In the genomic region with DNA sequence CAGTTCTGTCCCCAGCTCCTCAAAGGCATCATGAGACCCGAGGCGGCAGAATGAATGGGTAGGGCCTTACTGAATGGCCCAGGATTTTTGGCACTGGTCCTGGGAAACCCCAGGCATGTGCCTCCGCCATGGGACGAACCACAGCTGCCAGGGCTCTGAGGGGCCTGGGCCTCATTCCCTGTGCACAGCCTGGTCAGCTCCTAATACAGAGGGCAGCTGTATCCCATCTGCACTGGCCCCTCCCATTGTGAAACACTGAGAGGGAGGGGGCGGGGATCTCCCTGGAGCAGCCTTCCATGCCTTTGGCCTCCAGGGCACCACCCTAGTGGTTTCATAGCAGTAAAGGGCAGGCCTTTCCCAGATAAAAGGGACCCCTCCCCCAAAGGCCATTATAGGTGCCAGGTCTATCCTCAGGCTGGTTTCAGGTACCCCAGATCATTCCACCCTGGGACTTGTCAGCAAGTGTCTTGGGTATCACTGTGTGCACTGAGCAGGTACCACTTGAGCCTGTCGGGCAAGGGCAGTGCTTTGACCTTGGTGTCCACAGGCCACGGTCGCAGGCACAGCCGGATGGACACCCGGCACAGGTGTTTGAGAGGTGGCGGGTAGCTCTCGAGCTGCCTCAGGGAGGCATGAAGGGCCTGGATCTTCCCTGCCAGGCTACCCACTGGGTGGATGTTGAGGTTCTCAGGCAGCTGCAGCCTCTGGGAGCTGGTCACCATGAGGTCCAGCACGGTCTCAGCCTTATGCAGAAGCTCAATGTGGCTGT, we compare ENCODE assay signal across 8 mouse cellular contexts. TPM values are rescaled to one million over a fixed set of nuclear protein-coding genes. Genes with fewer than 3 reads are reported as not detected.
DNase-seq lines count a peak whose midpoint lies in the region; ATAC-seq and TF ChIP-seq lines count a peak whose summit lies in the region.

No protein-coding gene starts in this region.

- no peak for TF ChIP-seq CTCF in CH12.LX (conservative IDR thresholded peaks at IDR 0.05 in 1 of 2, IDR thresholded peaks at IDR 0.05 in 1 of 2; ENCODE audit: low read depth in 2 of 2, low read length in 2 of 2)
- TF ChIP-seq CTCF in hindbrain, postnatal 0 days (IDR thresholded peaks at IDR 0.05; ENCODE audit: low read depth), result 0 out of 2 replicates have a peak, but pooled peaks have one; percentile 3

- intact Hi-C loops in gastrocnemius, postnatal 14 days (cut with DNase I; ENCODE audit: low total_unique reads), result no loop called here
- intact Hi-C loops in gastrocnemius, postnatal 36 days (cut with DNase I), result no loop called here

- H3K27me3 ChIP-seq in CH12.LX (replicated peaks), result no peaks in the 10 kb centered on the region
- H3K27me3 ChIP-seq in forebrain, embryonic 12.5 days, result no peaks in the 10 kb centered on the region
- H3K27me3 ChIP-seq in hindbrain, postnatal 0 days (ENCODE audit: insufficient read depth, low read length), result no peaks in the 10 kb centered on the region
- H3K27me3 ChIP-seq in liver, embryonic 13.5 days, result no peaks in the 10 kb centered on the region

- WGBS in forebrain, embryonic 12.5 days, result 77% methylated on average over 13 of the region's 13 CpGs
- 64% methylated on average over 13 of the region's 13 CpGs for WGBS in hindbrain, postnatal 0 days
- 82% methylated on average over 13 of the region's 13 CpGs for whole genome bisulfite sequencing in liver, embryonic 13.5 days (ENCODE audit: insufficient replicate concordance)

- no peak for TF ChIP-seq POLR2A in CH12.LX (IDR thresholded peaks at IDR 0.05; ENCODE audit: low read depth, low read length)

- TF ChIP-seq RAD21 in CH12.LX (IDR thresholded peaks at IDR 0.05; ENCODE audit: low read depth, low read length), result no peak

- H3K27ac ChIP-seq in CH12.LX (ENCODE audit: insufficient read depth, low read depth), result no peak overlapping the region
- peak overlapping the region; percentile 16; the same call in 1 of the 2 replicates for H3K27ac ChIP-seq in forebrain, embryonic 12.5 days
- peak overlapping the region; percentile 26; the same call in 1 of the 2 replicates for H3K27ac ChIP-seq in hindbrain, postnatal 0 days
- peak overlapping the region; percentile 39; the same call in 1 of the 2 replicates for H3K27ac ChIP-seq in liver, embryonic 13.5 days

- peaks cover 3 to 27% of the 10 kb centered on the region in 2 experiments for H3K4me1 ChIP-seq in CH12.LX (ENCODE audit: control insufficient read depth in 1 of 2, insufficient read depth in 2 of 2)
- H3K4me1 ChIP-seq in forebrain, embryonic 12.5 days, result peaks cover 29% of the 10 kb centered on the region
- H3K4me1 ChIP-seq in hindbrain, postnatal 0 days (ENCODE audit: insufficient read depth, low read length), result 0 out of 2 replicates have a peak, but pooled peaks cover 6% of the 10 kb centered on the region
- peaks cover 38% of the 10 kb centered on the region for H3K4me1 ChIP-seq in liver, embryonic 13.5 days (replicated peaks)

- TF ChIP-seq EP300 in CH12.LX (IDR thresholded peaks at IDR 0.05; ENCODE audit: low read length), result no peak

- no peak overlapping the region for H3K4me3 ChIP-seq in CH12.LX (replicated peaks in 1 of 3; ENCODE audit: low read depth in 2 of 3, low read length in 2 of 3, poor library complexity in 1 of 3)
- no peak overlapping the region for H3K4me3 ChIP-seq in forebrain, embryonic 12.5 days (replicated peaks)
- no peak overlapping the region for H3K4me3 ChIP-seq in hindbrain, postnatal 0 days (ENCODE audit: low read length)
- H3K4me3 ChIP-seq in liver, embryonic 13.5 days (replicated peaks), result no peak overlapping the region

- H3K79me2 ChIP-seq in CH12.LX (replicated peaks; ENCODE audit: control insufficient read depth, extremely low read depth, insufficient read depth, poor library complexity, severe bottlenecking), result peaks cover 19% of the 10 kb centered on the region

- DNase-seq in gastrocnemius, postnatal 14 days, result peak; percentile 57
- DNase-seq in gastrocnemius, postnatal 36 days, result no peak
- no peak for DNase-seq in CH12.LX (ENCODE audit: extremely low read depth)
- DNase-seq in hindbrain, postnatal 0 days (ENCODE audit: low spot score), result peak; percentile 82
- no peak for DNase-seq in liver, embryonic 13.5 days
- DNase-seq in cerebellum, adult 8-10 months, result no peak

- H3K36me3 ChIP-seq in CH12.LX (replicated peaks in 1 of 2; ENCODE audit: control insufficient read depth in 1 of 2, insufficient read depth in 1 of 2, low read length in 1 of 2), result peaks cover 74 to 84% of the 10 kb centered on the region in 2 experiments
- peaks cover 80% of the 10 kb centered on the region for H3K36me3 ChIP-seq in forebrain, embryonic 12.5 days (replicated peaks)
- peaks cover 55% of the 10 kb centered on the region for H3K36me3 ChIP-seq in hindbrain, postnatal 0 days (ENCODE audit: insufficient read depth, low read length)
- H3K36me3 ChIP-seq in liver, embryonic 13.5 days, result peaks cover 83% of the 10 kb centered on the region

- in situ Hi-C loops in CH12.LX (cut with MboI; ENCODE audit: low pct_ligation_motif_present, low pct_unique_long_range_greater_than_20kb, low sequenced_read_pairs), result no loop called here

- no peak overlapping the region for H3K9ac ChIP-seq in CH12.LX (ENCODE audit: insufficient read depth, low read depth)
- no peak overlapping the region for H3K9ac ChIP-seq in forebrain, embryonic 12.5 days
- no peak overlapping the region for H3K9ac ChIP-seq in hindbrain, postnatal 0 days (replicated peaks; ENCODE audit: low read length)
- no peak overlapping the region for H3K9ac ChIP-seq in liver, embryonic 13.5 days

- H3K4me2 ChIP-seq in CH12.LX (ENCODE audit: insufficient read depth, low read depth, poor library complexity, severe bottlenecking), result no peak overlapping the region
- no peak overlapping the region for H3K4me2 ChIP-seq in forebrain, embryonic 12.5 days
- H3K4me2 ChIP-seq in hindbrain, postnatal 0 days (ENCODE audit: low read depth, low read length), result no peak overlapping the region
- no peak overlapping the region for H3K4me2 ChIP-seq in liver, embryonic 13.5 days

- ATAC-seq in forebrain, embryonic 12.5 days (ENCODE audit: low FRiP score), result no peak
- peak; percentile 59 for ATAC-seq in hindbrain, postnatal 0 days
- ATAC-seq in liver, embryonic 13.5 days (ENCODE audit: low read depth), result no peak
- ATAC-seq in erythroblast, adult 5-6 weeks (replicated peaks; ENCODE audit: low FRiP score, poor library complexity, severe bottlenecking), result no peak

- dilution Hi-C loops in CH12.LX (cut with MboI; ENCODE audit: extremely low pct_ligation_motif_present, extremely low pct_unique_long_range_greater_than_20kb, low sequenced_read_pairs), result no loop called here

- peaks cover 15% of the 10 kb centered on the region for H3K9me3 ChIP-seq in CH12.LX (replicated peaks; ENCODE audit: low read length)
- 0 out of 2 replicates have a peak, but pooled peaks cover 4% of the 10 kb centered on the region for H3K9me3 ChIP-seq in forebrain, embryonic 12.5 days
- no peaks in the 10 kb centered on the region for H3K9me3 ChIP-seq in hindbrain, postnatal 0 days (ENCODE audit: low read length)
- peaks cover 8% of the 10 kb centered on the region; the same call in 1 of the 2 replicates for H3K9me3 ChIP-seq in liver, embryonic 13.5 days (replicated peaks)

RNA-seq across cellular contexts. Expression of a gene that starts 6.6 kb away (rescaled TPM):
- total RNA-seq in gastrocnemius, postnatal 14 days (2021), result 1 to 10 TPM; 7.0 to 7.5 TPM
- total RNA-seq in gastrocnemius, postnatal 36 days (2021), result 1 to 10 TPM; 6.6 to 7.6 TPM
- total RNA-seq in CH12.LX (2012; rRNA removed) (23.7 and 31.4 TPM in 2 replicates), CH12.LX (2014; rRNA removed) (21.9 and 22.6 TPM in 2 replicates)
- 30.0 and 31.1 TPM in 2 replicates for polyA plus RNA-seq in CH12.LX (2012; ENCODE audit: insufficient read length, low read depth)
- polyA plus RNA-seq in forebrain, embryonic 12.5 days (2016; fragmentation: Nextera tagmentation; extraction: Ambion mirVana), result 36.4 and 39.4 TPM in 2 replicates
- total RNA-seq in hindbrain, postnatal 0 days (2014; rRNA removed), result 49.1 and 53.5 TPM in 2 replicates
- polyA plus RNA-seq in hindbrain, postnatal 0 days (2015; fragmentation: Nextera tagmentation; extraction: Ambion mirVana), result 36.6 and 37.4 TPM in 2 replicates
- 34.6 and 36.6 TPM in 2 replicates for polyA plus RNA-seq in liver, embryonic 13.5 days (2015; fragmentation: Nextera tagmentation; extraction: Ambion mirVana)
- total RNA-seq in erythroblast, adult 5-6 weeks (2015; ENCODE audit: low replicate concordance), result 13.6 and 19.2 TPM in 2 replicates
- 40.6 and 42.2 TPM in 2 replicates for total RNA-seq in erythroblast, adult 5-6 weeks (2017; ENCODE audit: low replicate concordance)

RNA-seq across cellular contexts. Expression of a gene that starts 11.2 kb away (rescaled TPM):
- total RNA-seq in gastrocnemius, postnatal 14 days (2021), result 1 to 10 TPM; 2.0 to 3.5 TPM
- 1 to 10 TPM; 1.9 to 2.4 TPM for total RNA-seq in gastrocnemius, postnatal 36 days (2021)
- not detected in 2 replicates for total RNA-seq in CH12.LX (2012; rRNA removed)
- total RNA-seq in CH12.LX (2014; rRNA removed), result not detected in 2 replicates
- polyA plus RNA-seq in CH12.LX (2012; ENCODE audit: insufficient read length, low read depth), result not detected in 2 replicates
- polyA plus RNA-seq in forebrain, embryonic 12.5 days (2016; fragmentation: Nextera tagmentation; extraction: Ambion mirVana), result 16.0 and 19.8 TPM in 2 replicates
- total RNA-seq in hindbrain, postnatal 0 days (2014; rRNA removed), result 6.7 and 7.2 TPM in 2 replicates
- polyA plus RNA-seq in hindbrain, postnatal 0 days (2015; fragmentation: Nextera tagmentation; extraction: Ambion mirVana), result 5.0 and 5.6 TPM in 2 replicates
- 0.53 and 0.57 TPM in 2 replicates for polyA plus RNA-seq in liver, embryonic 13.5 days (2015; fragmentation: Nextera tagmentation; extraction: Ambion mirVana)
- not detected in 2 replicates for total RNA-seq in erythroblast, adult 5-6 weeks (2015; ENCODE audit: low replicate concordance)
- not detected in 2 replicates for total RNA-seq in erythroblast, adult 5-6 weeks (2017; ENCODE audit: low replicate concordance)

RNA-seq across cellular contexts. Expression of a gene that starts 15.9 kb away (rescaled TPM):
- total RNA-seq in gastrocnemius, postnatal 14 days (2021), result 10 to 100 TPM; 17.0 to 20.8 TPM
- total RNA-seq in gastrocnemius, postnatal 36 days (2021), result 10 to 100 TPM; 13.0 to 15.9 TPM
- 66.1 and 71.4 TPM in 2 replicates for total RNA-seq in CH12.LX (2012; rRNA removed)
- total RNA-seq in CH12.LX (2014; rRNA removed), result 50.4 and 51.4 TPM in 2 replicates
- polyA plus RNA-seq in CH12.LX (2012; ENCODE audit: insufficient read length, low read depth), result 43.3 and 47.9 TPM in 2 replicates
- 101 and 104 TPM in 2 replicates for polyA plus RNA-seq in forebrain, embryonic 12.5 days (2016; fragmentation: Nextera tagmentation; extraction: Ambion mirVana)
- total RNA-seq in hindbrain, postnatal 0 days (2014; rRNA removed), result 79.5 and 96.3 TPM in 2 replicates
- polyA plus RNA-seq in hindbrain, postnatal 0 days (2015; fragmentation: Nextera tagmentation; extraction: Ambion mirVana), result 95.9 and 99.6 TPM in 2 replicates
- 35.5 and 36.3 TPM in 2 replicates for polyA plus RNA-seq in liver, embryonic 13.5 days (2015; fragmentation: Nextera tagmentation; extraction: Ambion mirVana)
- total RNA-seq in erythroblast, adult 5-6 weeks (2015; ENCODE audit: low replicate concordance), result 2.7 TPM in 2 replicates
- 3.9 TPM in 1 of 2 replicates, not detected in the other for total RNA-seq in erythroblast, adult 5-6 weeks (2017; ENCODE audit: low replicate concordance)

RNA-seq across cellular contexts. Expression of a gene that starts 20.1 kb away (rescaled TPM):
- total RNA-seq in gastrocnemius, postnatal 14 days (2021), result under 1 TPM; 0.44 to 0.45 TPM
- total RNA-seq in gastrocnemius, postnatal 36 days (2021), result 1 to 10 TPM; 1.3 to 5.3 TPM
- total RNA-seq in CH12.LX (2012; rRNA removed) (not detected in 2 replicates), CH12.LX (2014; rRNA removed) (not detected in 2 replicates)
- not detected in 2 replicates for polyA plus RNA-seq in CH12.LX (2012; ENCODE audit: insufficient read length, low read depth)
- 4.2 and 4.5 TPM in 2 replicates for polyA plus RNA-seq in forebrain, embryonic 12.5 days (2016; fragmentation: Nextera tagmentation; extraction: Ambion mirVana)
- 0.75 and 2.4 TPM in 2 replicates for total RNA-seq in hindbrain, postnatal 0 days (2014; rRNA removed)
- polyA plus RNA-seq in hindbrain, postnatal 0 days (2015; fragmentation: Nextera tagmentation; extraction: Ambion mirVana), result 1.8 and 2.6 TPM in 2 replicates
- 0.10 and 0.17 TPM in 2 replicates for polyA plus RNA-seq in liver, embryonic 13.5 days (2015; fragmentation: Nextera tagmentation; extraction: Ambion mirVana)
- total RNA-seq in erythroblast, adult 5-6 weeks (2015; ENCODE audit: low replicate concordance), result not detected in 2 replicates
- not detected in 2 replicates for total RNA-seq in erythroblast, adult 5-6 weeks (2017; ENCODE audit: low replicate concordance)

Comparison
In these comparisons a context has a peak if more than half of its experiments do, and no peak if none do; other contexts are left out.
1. DNase-seq: peak in gastrocnemius, postnatal 14 days (single experiment) and hindbrain, postnatal 0 days (single experiment); none in gastrocnemius, postnatal 36 days (0 of 2), CH12.LX (single experiment), liver, embryonic 13.5 days (single experiment) and cerebellum, adult 8-10 months (single experiment).